Mouse (Mus musculus): ENCODE measurements around the gene Nrxn2. TPM values are rescaled to one million over a fixed set of nuclear protein-coding genes. Genes with fewer than 3 reads are reported as not detected.

The Nrxn2 gene
- polyA plus RNA-seq, 1 experiment from 2014 or later = 0.98 TPM

DNA sequence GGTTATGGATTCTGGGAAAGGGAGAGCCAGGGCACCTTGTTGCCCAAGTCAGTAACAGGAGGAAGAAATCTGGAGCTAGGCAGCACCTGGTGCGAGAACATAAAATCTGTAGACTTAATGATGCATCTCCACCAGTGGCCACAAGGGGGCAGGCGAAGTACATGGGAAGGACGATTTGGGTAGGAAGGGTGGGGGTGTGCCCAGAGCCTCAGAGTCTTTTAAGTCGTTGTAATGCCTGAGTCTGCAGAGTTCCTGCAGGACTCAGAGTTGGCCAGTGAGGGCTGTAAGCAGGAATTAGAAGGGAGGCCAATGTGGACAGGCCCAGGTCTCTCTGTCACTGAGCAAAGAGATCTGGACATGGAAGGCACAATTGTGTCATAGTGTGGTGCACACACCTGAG, 70.5 kb downstream of the Nrxn2 start:
- Histone ChIP-seq H3K27me3 (ENCODE audit: control insufficient read depth, insufficient read depth, low read length) (peaks cover 10% of the 10 kb centered on the region), H3K9me3 (replicated peaks; ENCODE audit: control insufficient read depth, low read length) (no peaks in the 10 kb centered on the region), H3K4me3 (replicated peaks; ENCODE audit: low read length) (no peak overlapping the region), H3K4me2 (ENCODE audit: low read depth, low read length) (no peak overlapping the region), H3K27ac (ENCODE audit: low read length) (no peak overlapping the region), H3K9ac (ENCODE audit: low read length) (no peak overlapping the region), H3K4me1 (ENCODE audit: control insufficient read depth, insufficient read depth, low read length) (0 out of 2 replicates have a peak, but pooled peaks cover 4% of the 10 kb centered on the region), H3K36me3 (ENCODE audit: control insufficient read depth, insufficient read depth, low read length) (no peaks in the 10 kb centered on the region)
- 0% methylated on average over 4 of the region's 4 CpGs for WGBS
- peak; percentile 57; the same call in 1 of the 2 replicates for ATAC-seq (ENCODE audit: insufficient read depth, low FRiP score)

- Histone ChIP-seq H3K27me3 (ENCODE audit: control insufficient read depth, insufficient read depth, low read length) (peaks cover 31% of the 10 kb centered on the region), H3K36me3 (ENCODE audit: control insufficient read depth, insufficient read depth, low read length) (no peaks in the 10 kb centered on the region), H3K27ac (ENCODE audit: low read length) (no peak overlapping the region), H3K9ac (ENCODE audit: low read length) (no peak overlapping the region), H3K4me2 (ENCODE audit: low read depth, low read length) (no peak overlapping the region), H3K4me3 (replicated peaks; ENCODE audit: low read length) (no peak overlapping the region), H3K4me1 (ENCODE audit: control insufficient read depth, insufficient read depth, low read length) (0 out of 2 replicates have a peak, but pooled peaks cover 4% of the 10 kb centered on the region), H3K9me3 (replicated peaks; ENCODE audit: control insufficient read depth, low read length) (no peaks in the 10 kb centered on the region)
- ATAC-seq (ENCODE audit: insufficient read depth, low FRiP score) = no peak
- 68% methylated on average over 8 of the region's 8 CpGs for whole genome bisulfite sequencing
Measured at GRCm38 (mm10) chr19:6491538-6491937, 73.0 kb downstream of the Nrxn2 start.

DNA sequence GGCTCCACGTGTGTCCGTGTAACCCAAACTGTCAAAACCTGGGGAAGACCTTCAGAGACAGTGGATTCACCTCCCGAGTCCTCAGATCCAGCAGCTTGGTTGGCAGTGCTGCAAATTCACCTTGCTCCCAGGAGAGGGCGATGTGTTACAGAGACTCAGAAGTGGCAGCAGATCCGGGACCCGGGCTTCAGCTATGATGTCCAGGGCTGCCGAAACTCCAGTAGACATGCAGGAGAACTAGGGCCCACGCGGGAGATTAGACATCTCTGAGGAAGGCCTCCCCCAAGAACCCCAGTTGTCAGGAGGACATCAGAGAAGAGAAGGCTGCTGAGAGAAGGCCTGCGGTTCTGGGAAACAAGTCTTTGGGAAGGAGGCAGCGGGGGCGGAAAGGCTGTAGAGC, 73.6 kb downstream of the Nrxn2 start:
- WGBS = 20% methylated on average over 12 of the region's 12 CpGs
- Histone ChIP-seq H3K4me2 (ENCODE audit: low read depth, low read length) (no peak overlapping the region), H3K27me3 (ENCODE audit: control insufficient read depth, insufficient read depth, low read length) (peaks cover 37% of the 10 kb centered on the region), H3K9ac (ENCODE audit: low read length) (no peak overlapping the region), H3K4me1 (ENCODE audit: control insufficient read depth, insufficient read depth, low read length) (0 out of 2 replicates have a peak, but pooled peaks cover 4% of the 10 kb centered on the region), H3K36me3 (ENCODE audit: control insufficient read depth, insufficient read depth, low read length) (no peaks in the 10 kb centered on the region), H3K27ac (ENCODE audit: low read length) (no peak overlapping the region), H3K4me3 (replicated peaks; ENCODE audit: low read length) (no peak overlapping the region), H3K9me3 (replicated peaks; ENCODE audit: control insufficient read depth, low read length) (no peaks in the 10 kb centered on the region)
- no peak for ATAC-seq (ENCODE audit: insufficient read depth, low FRiP score)

- no peaks in the 10 kb centered on the region for H3K36me3 ChIP-seq (ENCODE audit: control insufficient read depth, insufficient read depth, low read length)
- no peak overlapping the region for H3K4me3 ChIP-seq (replicated peaks; ENCODE audit: low read length)
- no peak overlapping the region for H3K9ac ChIP-seq (ENCODE audit: low read length)
- peaks cover 8% of the 10 kb centered on the region; the same call in 1 of the 2 replicates for H3K4me1 ChIP-seq (ENCODE audit: control insufficient read depth, insufficient read depth, low read length)
- H3K27ac ChIP-seq (ENCODE audit: low read length) = no peak overlapping the region
- no peaks in the 10 kb centered on the region for H3K9me3 ChIP-seq (replicated peaks; ENCODE audit: control insufficient read depth, low read length)
- H3K27me3 ChIP-seq (ENCODE audit: control insufficient read depth, insufficient read depth, low read length) = peaks cover 47% of the 10 kb centered on the region
- WGBS = 79% methylated on average over 7 of the region's 7 CpGs
- no peak overlapping the region for H3K4me2 ChIP-seq (ENCODE audit: low read depth, low read length)
- no peak for ATAC-seq (ENCODE audit: insufficient read depth, low FRiP score)
Measured at GRCm38 (mm10) chr19:6493219-6493618, 74.7 kb downstream of the Nrxn2 start.

- peaks cover 10% of the 10 kb centered on the region; the same call in 1 of the 2 replicates for H3K4me1 ChIP-seq (ENCODE audit: control insufficient read depth, insufficient read depth, low read length)
- no peaks in the 10 kb centered on the region for H3K36me3 ChIP-seq (ENCODE audit: control insufficient read depth, insufficient read depth, low read length)
- no peak overlapping the region for H3K4me2 ChIP-seq (ENCODE audit: low read depth, low read length)
- H3K9ac ChIP-seq (ENCODE audit: low read length) = no peak overlapping the region
- H3K9me3 ChIP-seq (replicated peaks; ENCODE audit: control insufficient read depth, low read length) = no peaks in the 10 kb centered on the region
- no peak for ATAC-seq (ENCODE audit: insufficient read depth, low FRiP score)
- WGBS = 57% methylated on average over 5 of the region's 7 CpGs
- no peak overlapping the region for H3K4me3 ChIP-seq (replicated peaks; ENCODE audit: low read length)
- H3K27ac ChIP-seq (ENCODE audit: low read length) = no peak overlapping the region
- peaks cover 56% of the 10 kb centered on the region for H3K27me3 ChIP-seq (ENCODE audit: control insufficient read depth, insufficient read depth, low read length)
Measured at GRCm38 (mm10) chr19:6494032-6494431, 75.5 kb downstream of the Nrxn2 start.

GRCm38 (mm10) chr19:6494504-6495170, 76.1 kb downstream of the Nrxn2 start:
- no peak overlapping the region for H3K4me2 ChIP-seq (ENCODE audit: low read depth, low read length)
- peaks cover 6% of the 10 kb centered on the region; the same call in 1 of the 2 replicates for H3K4me1 ChIP-seq (ENCODE audit: control insufficient read depth, insufficient read depth, low read length)
- no peak for ATAC-seq (ENCODE audit: insufficient read depth, low FRiP score)
- H3K4me3 ChIP-seq (replicated peaks; ENCODE audit: low read length) = no peak overlapping the region
- no peaks in the 10 kb centered on the region for H3K9me3 ChIP-seq (replicated peaks; ENCODE audit: control insufficient read depth, low read length)
- no peaks in the 10 kb centered on the region for H3K36me3 ChIP-seq (ENCODE audit: control insufficient read depth, insufficient read depth, low read length)
- no peak overlapping the region for H3K27ac ChIP-seq (ENCODE audit: low read length)
- no peak overlapping the region for H3K9ac ChIP-seq (ENCODE audit: low read length)
- WGBS = 55% methylated on average over 18 of the region's 18 CpGs
- peaks cover 62% of the 10 kb centered on the region for H3K27me3 ChIP-seq (ENCODE audit: control insufficient read depth, insufficient read depth, low read length)

- H3K9ac ChIP-seq (ENCODE audit: low read length) = no peak overlapping the region
- no peak overlapping the region for H3K27ac ChIP-seq (ENCODE audit: low read length)
- H3K4me3 ChIP-seq (replicated peaks; ENCODE audit: low read length) = no peak overlapping the region
- no peaks in the 10 kb centered on the region for H3K36me3 ChIP-seq (ENCODE audit: control insufficient read depth, insufficient read depth, low read length)
- peaks cover 72% of the 10 kb centered on the region for H3K27me3 ChIP-seq (ENCODE audit: control insufficient read depth, insufficient read depth, low read length)
- WGBS = 34% methylated on average over 8 of the region's 8 CpGs
- no peaks in the 10 kb centered on the region for H3K9me3 ChIP-seq (replicated peaks; ENCODE audit: control insufficient read depth, low read length)
- H3K4me2 ChIP-seq (ENCODE audit: low read depth, low read length) = no peak overlapping the region
- H3K4me1 ChIP-seq (ENCODE audit: control insufficient read depth, insufficient read depth, low read length) = peaks cover 6% of the 10 kb centered on the region; the same call in 1 of the 2 replicates
- ATAC-seq (ENCODE audit: insufficient read depth, low FRiP score) = no peak
Measured at GRCm38 (mm10) chr19:6495714-6496113, 77.2 kb downstream of the Nrxn2 start.

GRCm38 (mm10) chr19:6496462-6497149, 78.1 kb downstream of the Nrxn2 start:
- Histone ChIP-seq H3K9me3 (replicated peaks; ENCODE audit: control insufficient read depth, low read length) (no peaks in the 10 kb centered on the region), H3K4me1 (ENCODE audit: control insufficient read depth, insufficient read depth, low read length) (peaks cover 6% of the 10 kb centered on the region; the same call in 1 of the 2 replicates), H3K27me3 (ENCODE audit: control insufficient read depth, insufficient read depth, low read length) (peaks cover 79% of the 10 kb centered on the region), H3K9ac (ENCODE audit: low read length) (no peak overlapping the region), H3K4me2 (ENCODE audit: low read depth, low read length) (peak overlapping the region; percentile 73), H3K27ac (ENCODE audit: low read length) (no peak overlapping the region), H3K36me3 (ENCODE audit: control insufficient read depth, insufficient read depth, low read length) (no peaks in the 10 kb centered on the region), H3K4me3 (replicated peaks; ENCODE audit: low read length) (no peak overlapping the region)
- 13% methylated on average over 6 of the region's 6 CpGs for WGBS
- ATAC-seq (ENCODE audit: insufficient read depth, low FRiP score) = no peak

GRCm38 (mm10) chr19:6497150-6497801, 78.7 kb downstream of the Nrxn2 start:
- H3K4me1 ChIP-seq (ENCODE audit: control insufficient read depth, insufficient read depth, low read length) = peaks cover 10% of the 10 kb centered on the region
- H3K4me2 ChIP-seq (ENCODE audit: low read depth, low read length) = peak overlapping the region; percentile 73
- no peaks in the 10 kb centered on the region for H3K36me3 ChIP-seq (ENCODE audit: control insufficient read depth, insufficient read depth, low read length)
- H3K27me3 ChIP-seq (ENCODE audit: control insufficient read depth, insufficient read depth, low read length) = peaks cover 85% of the 10 kb centered on the region
- no peak for ATAC-seq (ENCODE audit: insufficient read depth, low FRiP score)
- peak overlapping the region; percentile 44; the same call in 1 of the 2 replicates for H3K9ac ChIP-seq (ENCODE audit: low read length)
- no peak overlapping the region for H3K27ac ChIP-seq (ENCODE audit: low read length)
- WGBS = 0% methylated on average over 24 of the region's 39 CpGs
- H3K9me3 ChIP-seq (replicated peaks; ENCODE audit: control insufficient read depth, low read length) = no peaks in the 10 kb centered on the region
- H3K4me3 ChIP-seq (replicated peaks; ENCODE audit: low read length) = peak overlapping the region; percentile 49

All from stomach, embryonic 16.5 days (tissue).